Mouse (Mus musculus): ENCODE results near the gene Osbp2. TPM values are rescaled to one million over a fixed set of nuclear protein-coding genes. Genes with fewer than 3 reads are reported as not detected.

Osbp2 gene
- polyA plus RNA-seq, 1 experiment, result 1.3 TPM

DNA sequence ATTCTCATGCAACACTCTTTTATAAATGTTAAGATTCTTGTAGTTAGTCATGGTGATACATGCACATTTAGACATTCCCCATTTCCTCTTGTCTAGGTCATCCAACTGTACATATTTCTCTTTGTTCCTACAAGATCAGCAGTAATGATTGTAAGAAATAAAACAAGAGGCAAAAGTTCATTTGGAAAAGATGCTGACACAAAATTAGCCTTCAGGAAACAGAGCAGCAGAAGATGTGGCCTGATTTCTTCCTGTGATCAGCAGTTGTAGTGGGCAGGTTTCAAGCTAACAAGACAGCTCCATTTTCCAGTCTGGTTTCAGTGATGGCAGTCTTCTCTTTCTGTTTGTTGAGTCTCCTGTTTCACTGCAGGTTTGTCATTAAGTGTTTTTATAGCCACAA is 47.8 kb downstream of the Osbp2 start:
- no peaks in the 10 kb centered on the region for H3K79me2 ChIP-seq (ENCODE audit: control insufficient read depth, insufficient read depth)
- no peak overlapping the region for H3K4me2 ChIP-seq (ENCODE audit: low read depth)
- H3K4me3 ChIP-seq, result no peak overlapping the region
- no peaks in the 10 kb centered on the region for H3K36me3 ChIP-seq (ENCODE audit: control insufficient read depth, insufficient read depth)
- H3ac ChIP-seq (ENCODE audit: control insufficient read depth, insufficient read length), result no peak overlapping the region
- no peaks in the 10 kb centered on the region for H3K27me3 ChIP-seq (ENCODE audit: control insufficient read depth, insufficient read depth, insufficient read length)
- TF ChIP-seq MAX (IDR thresholded peaks at IDR 0.05; ENCODE audit: low read depth) (no peak), E2F4 (IDR thresholded peaks at IDR 0.05; ENCODE audit: insufficient read depth) (no peak), POLR2AphosphoS2 (IDR thresholded peaks at IDR 0.05; ENCODE audit: insufficient read length, low read depth) (no peak), MYOG (IDR thresholded peaks at IDR 0.05; ENCODE audit: control insufficient read depth in 1 of 3, insufficient read depth in 1 of 3, insufficient read length in 2 of 3, low read depth in 2 of 3) (no peak)

DNA sequence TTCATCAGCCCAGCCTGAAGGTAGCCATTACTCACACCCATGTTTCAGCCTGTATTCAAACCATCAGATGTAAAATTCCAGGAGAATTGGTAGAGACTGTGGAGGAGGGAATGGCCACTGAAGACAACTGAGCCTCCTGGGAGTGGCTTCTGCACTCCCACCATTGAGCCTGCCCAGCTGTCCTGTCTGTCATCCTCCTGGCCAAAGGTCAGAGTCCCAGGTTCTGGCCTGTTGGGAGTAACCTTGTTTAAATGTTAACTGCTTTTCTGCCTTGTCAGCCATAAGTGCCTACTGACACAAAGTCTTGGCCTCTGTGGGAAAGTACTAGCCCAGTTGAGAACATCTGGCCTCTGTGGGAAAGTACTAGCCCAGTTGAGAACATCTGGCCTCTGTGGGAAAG is 50.4 kb downstream of the Osbp2 start:
- H3K36me3 ChIP-seq (ENCODE audit: control insufficient read depth, insufficient read depth), result no peaks in the 10 kb centered on the region
- no peak overlapping the region for H3ac ChIP-seq (ENCODE audit: control insufficient read depth, insufficient read length)
- H3K27me3 ChIP-seq (ENCODE audit: control insufficient read depth, insufficient read depth, insufficient read length), result no peaks in the 10 kb centered on the region
- no peaks in the 10 kb centered on the region for H3K79me2 ChIP-seq (ENCODE audit: control insufficient read depth, insufficient read depth)
- no peak overlapping the region for H3K4me3 ChIP-seq
- H3K4me2 ChIP-seq (ENCODE audit: low read depth), result no peak overlapping the region
- no peak for TF ChIP-seq POLR2AphosphoS2 (IDR thresholded peaks at IDR 0.05; ENCODE audit: insufficient read length, low read depth)
- TF ChIP-seq MYOD1 (IDR thresholded peaks at IDR 0.05; ENCODE audit: control insufficient read depth in 1 of 3, insufficient read length in 2 of 3, low read depth in 2 of 3), result peak; percentile 74 to 95 (median 77)
- no peak for TF ChIP-seq CEBPB (IDR thresholded peaks at IDR 0.05; ENCODE audit: insufficient read depth, poor library complexity, severe bottlenecking)
- no peak for TF ChIP-seq POLR2A (IDR thresholded peaks at IDR 0.05; ENCODE audit: insufficient read length, low read depth)
- TF ChIP-seq MYOG (IDR thresholded peaks at IDR 0.05; ENCODE audit: control insufficient read depth in 1 of 3, insufficient read depth in 1 of 3, insufficient read length in 2 of 3, low read depth in 2 of 3), result peak in 1 of 3 experiments; percentile 31

DNA sequence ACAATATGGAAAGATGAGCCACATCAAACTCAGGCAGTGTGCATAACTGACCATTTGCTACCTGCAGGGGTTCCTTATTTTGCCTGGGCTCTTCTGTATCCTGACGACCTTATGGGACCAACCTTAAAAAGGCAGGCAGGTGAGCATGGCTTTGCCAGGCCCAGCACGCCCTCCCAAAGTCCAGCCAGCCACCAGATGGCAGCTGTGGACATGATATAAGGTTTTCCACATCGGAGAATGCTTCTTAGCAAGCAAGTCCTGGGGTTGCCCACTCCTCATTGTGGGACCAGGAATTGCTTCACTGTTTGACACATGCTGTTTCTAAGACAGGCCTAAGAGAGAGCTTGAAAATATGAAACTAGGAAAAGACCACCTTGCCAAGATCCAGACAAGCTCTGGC is 55.5 kb downstream of the Osbp2 start:
- TF ChIP-seq MAX (IDR thresholded peaks at IDR 0.05; ENCODE audit: low read depth) (no peak), E2F4 (IDR thresholded peaks at IDR 0.05; ENCODE audit: insufficient read depth) (no peak), CEBPB (IDR thresholded peaks at IDR 0.05; ENCODE audit: insufficient read depth, poor library complexity, severe bottlenecking) (no peak), POLR2AphosphoS2 (IDR thresholded peaks at IDR 0.05; ENCODE audit: insufficient read length, low read depth) (no peak), REST (IDR thresholded peaks at IDR 0.05; ENCODE audit: insufficient read depth, insufficient read length) (no peak), USF1 (IDR thresholded peaks at IDR 0.05; ENCODE audit: low read depth) (no peak), MYOG (IDR thresholded peaks at IDR 0.05; ENCODE audit: control insufficient read depth in 1 of 3, insufficient read depth in 1 of 3, insufficient read length in 2 of 3, low read depth in 2 of 3) (no peak), SRF (IDR thresholded peaks at IDR 0.05; ENCODE audit: control insufficient read depth, insufficient read length, low read depth) (no peak), TCF12 (IDR thresholded peaks at IDR 0.05; ENCODE audit: insufficient read depth, poor library complexity, severe bottlenecking) (no peak), POLR2A (IDR thresholded peaks at IDR 0.05; ENCODE audit: insufficient read length, low read depth) (no peak), MYOD1 (IDR thresholded peaks at IDR 0.05; ENCODE audit: control insufficient read depth in 1 of 3, insufficient read length in 2 of 3, low read depth in 2 of 3) (no peak), TCF3 (IDR thresholded peaks at IDR 0.05; ENCODE audit: insufficient read length, low read depth) (no peak)
- Histone ChIP-seq H3K79me2 (ENCODE audit: control insufficient read depth, insufficient read depth) (no peaks in the 10 kb centered on the region), H3K4me2 (ENCODE audit: low read depth) (no peak overlapping the region), H3K4me3 (no peak overlapping the region), H3K36me3 (ENCODE audit: control insufficient read depth, insufficient read depth) (no peaks in the 10 kb centered on the region), H3ac (ENCODE audit: control insufficient read depth, insufficient read length) (no peak overlapping the region), H3K27me3 (ENCODE audit: control insufficient read depth, insufficient read depth, insufficient read length) (no peaks in the 10 kb centered on the region)

DNA sequence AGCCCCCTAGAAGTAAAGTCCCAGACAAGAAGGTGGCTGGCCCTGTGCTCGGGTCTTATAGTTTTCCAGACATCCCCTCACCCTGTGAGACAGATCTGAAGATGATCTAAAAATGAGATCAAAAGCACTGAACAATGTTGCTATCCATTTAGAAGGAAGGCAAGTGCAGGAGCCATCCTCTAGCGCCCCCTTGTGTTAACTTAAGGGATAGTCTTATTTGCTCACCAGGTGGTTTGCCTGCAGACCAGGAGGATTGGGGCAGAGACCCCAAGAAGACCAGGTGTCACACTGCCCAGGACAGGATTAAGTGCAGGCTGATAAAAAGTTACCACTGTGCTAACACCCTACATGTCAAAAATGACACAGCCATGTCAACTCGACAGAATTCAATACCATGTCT is 58.3 kb downstream of the Osbp2 start:
- Histone ChIP-seq H3ac (ENCODE audit: control insufficient read depth, insufficient read length) (no peak overlapping the region), H3K4me3 (no peak overlapping the region), H3K27me3 (ENCODE audit: control insufficient read depth, insufficient read depth, insufficient read length) (no peaks in the 10 kb centered on the region), H3K79me2 (ENCODE audit: control insufficient read depth, insufficient read depth) (no peaks in the 10 kb centered on the region), H3K4me2 (ENCODE audit: low read depth) (no peak overlapping the region), H3K36me3 (ENCODE audit: control insufficient read depth, insufficient read depth) (no peaks in the 10 kb centered on the region)
- TF ChIP-seq E2F4 (IDR thresholded peaks at IDR 0.05; ENCODE audit: insufficient read depth) (no peak), POLR2AphosphoS2 (IDR thresholded peaks at IDR 0.05; ENCODE audit: insufficient read length, low read depth) (no peak), CEBPB (IDR thresholded peaks at IDR 0.05; ENCODE audit: insufficient read depth, poor library complexity, severe bottlenecking) (no peak), TCF3 (IDR thresholded peaks at IDR 0.05; ENCODE audit: insufficient read length, low read depth) (no peak), POLR2A (IDR thresholded peaks at IDR 0.05; ENCODE audit: insufficient read length, low read depth) (no peak), SRF (IDR thresholded peaks at IDR 0.05; ENCODE audit: control insufficient read depth, insufficient read length, low read depth) (no peak), REST (IDR thresholded peaks at IDR 0.05; ENCODE audit: insufficient read depth, insufficient read length) (no peak), TCF12 (IDR thresholded peaks at IDR 0.05; ENCODE audit: insufficient read depth, poor library complexity, severe bottlenecking) (no peak), MAX (IDR thresholded peaks at IDR 0.05; ENCODE audit: low read depth) (no peak), MYOD1 (IDR thresholded peaks at IDR 0.05; ENCODE audit: control insufficient read depth in 1 of 3, insufficient read length in 2 of 3, low read depth in 2 of 3) (no peak), MYOG (IDR thresholded peaks at IDR 0.05; ENCODE audit: control insufficient read depth in 1 of 3, insufficient read depth in 1 of 3, insufficient read length in 2 of 3, low read depth in 2 of 3) (no peak), USF1 (IDR thresholded peaks at IDR 0.05; ENCODE audit: low read depth) (no peak)

DNA sequence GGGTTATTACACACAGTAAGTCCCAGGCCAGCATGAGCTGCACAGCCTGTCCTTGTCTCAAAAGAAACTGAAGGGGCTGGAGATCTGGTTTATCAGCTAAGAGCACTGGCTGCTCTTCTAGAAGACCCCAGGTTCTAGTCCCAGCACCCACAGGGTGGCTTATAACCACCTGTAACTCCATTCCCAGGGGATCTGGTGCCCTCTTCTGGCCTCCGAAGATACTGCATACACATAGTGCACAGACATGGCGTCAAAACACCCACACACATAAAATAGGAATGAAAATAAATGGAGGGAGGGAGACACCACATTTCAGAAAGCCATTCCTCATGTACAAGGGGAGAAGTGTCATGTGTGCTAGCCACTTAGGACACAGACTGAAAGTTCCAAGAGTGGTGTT is 59.1 kb downstream of the Osbp2 start:
- Histone ChIP-seq H3K4me2 (ENCODE audit: low read depth) (no peak overlapping the region), H3K36me3 (ENCODE audit: control insufficient read depth, insufficient read depth) (no peaks in the 10 kb centered on the region)
- TF ChIP-seq MAX (IDR thresholded peaks at IDR 0.05; ENCODE audit: low read depth), result no peak
- no peak for TF ChIP-seq POLR2AphosphoS2 (IDR thresholded peaks at IDR 0.05; ENCODE audit: insufficient read length, low read depth)
- TF ChIP-seq CEBPB (IDR thresholded peaks at IDR 0.05; ENCODE audit: insufficient read depth, poor library complexity, severe bottlenecking), result no peak
- no peak for TF ChIP-seq TCF12 (IDR thresholded peaks at IDR 0.05; ENCODE audit: insufficient read depth, poor library complexity, severe bottlenecking)
- no peak for TF ChIP-seq POLR2A (IDR thresholded peaks at IDR 0.05; ENCODE audit: insufficient read length, low read depth)
- TF ChIP-seq MYOG (IDR thresholded peaks at IDR 0.05; ENCODE audit: control insufficient read depth in 1 of 3, insufficient read depth in 1 of 3, insufficient read length in 2 of 3, low read depth in 2 of 3), result no peak
- no peak for TF ChIP-seq SRF (IDR thresholded peaks at IDR 0.05; ENCODE audit: control insufficient read depth, insufficient read length, low read depth)
- TF ChIP-seq USF1 (IDR thresholded peaks at IDR 0.05; ENCODE audit: low read depth), result no peak
- no peak for TF ChIP-seq TCF3 (IDR thresholded peaks at IDR 0.05; ENCODE audit: insufficient read length, low read depth)
- TF ChIP-seq MYOD1 (IDR thresholded peaks at IDR 0.05; ENCODE audit: control insufficient read depth in 1 of 3, insufficient read length in 2 of 3, low read depth in 2 of 3), result no peak
- TF ChIP-seq REST (IDR thresholded peaks at IDR 0.05; ENCODE audit: insufficient read depth, insufficient read length), result no peak
- no peak for TF ChIP-seq E2F4 (IDR thresholded peaks at IDR 0.05; ENCODE audit: insufficient read depth)

More for the DNA sequence above, 59.1 kb downstream of the Osbp2 start:
- H3K4me3 ChIP-seq, result no peak overlapping the region
- H3ac ChIP-seq (ENCODE audit: control insufficient read depth, insufficient read length), result no peak overlapping the region
- H3K27me3 ChIP-seq (ENCODE audit: control insufficient read depth, insufficient read depth, insufficient read length), result peaks cover 5% of the 10 kb centered on the region
- no peaks in the 10 kb centered on the region for H3K79me2 ChIP-seq (ENCODE audit: control insufficient read depth, insufficient read depth)
